Mouse (Mus musculus): ENCODE data around the gene Klhl21.

DNA sequence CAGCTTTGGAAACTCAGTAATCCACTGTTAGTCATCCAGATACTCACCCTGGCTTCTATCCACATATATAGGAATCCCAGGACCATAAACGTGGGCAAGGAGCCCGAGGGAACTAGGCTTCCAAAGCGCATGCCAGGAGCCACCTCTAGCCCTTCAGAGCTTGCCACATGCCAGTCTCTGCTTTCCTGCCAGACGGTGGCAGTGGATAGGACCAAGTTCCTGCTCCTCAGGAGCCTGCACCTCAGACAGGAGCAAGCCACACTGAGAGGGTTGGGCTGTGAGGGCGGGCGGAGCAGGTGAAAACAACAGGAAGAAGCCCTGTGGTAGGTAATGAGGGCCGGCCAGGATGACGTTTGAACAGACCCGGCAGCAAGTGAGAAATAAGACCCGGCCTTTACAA lies 22.7 kb upstream of the Klhl21 start:
- TF ChIP-seq POLR2A (IDR thresholded peaks at IDR 0.05; ENCODE audit: control insufficient read depth, low read depth, low read length) (no peak), CTCF (IDR thresholded peaks at IDR 0.05; ENCODE audit: control insufficient read depth, insufficient read depth, insufficient replicate concordance, low read depth, low read length) (no peak)

Data from testis, adult 2 months (tissue).